Mouse (Mus musculus) cerebellum, adult 2 months (tissue): ENCODE results near the gene Unc79. TPM values are rescaled to one million over a fixed set of nuclear protein-coding genes. Genes with fewer than 3 reads are reported as not detected.

Experiments
- DNase-seq, 2 experiments: peaks; one replicate each; pipeline ENCODE4 v3.0.0; 2021
- H3K27ac ChIP-seq: fragments of 200-500 bp; 2 replicates; pipeline ENCODE4 v1.5.1; 2012; ENCODE audit warnings: low read length, control low read depth, inconsistent platforms; ENCODE audit not compliant: insufficient read depth
- H3K27me3 ChIP-seq: fragments of 200-500 bp; 2 replicates; pipeline ENCODE4 v1.6.1; 2012; ENCODE audit warnings: inconsistent platforms, mild to moderate bottlenecking, low read length, moderate library complexity; ENCODE audit not compliant: control insufficient read depth, insufficient read depth
- H3K4me1 ChIP-seq: fragments of 200-500 bp; 2 replicates; pipeline ENCODE4 v1.6.1; 2011; ENCODE audit warnings: low read length; ENCODE audit not compliant: control insufficient read depth, insufficient read depth
- H3K4me3 ChIP-seq: fragments of 200-500 bp; replicated peaks from 2 replicates; pipeline ENCODE3; 2011; ENCODE audit warnings: mild to moderate bottlenecking, low read depth, low read length, control low read depth; ENCODE audit not compliant: insufficient read depth
- CTCF ChIP-seq: fragments of 200-500 bp; IDR thresholded peaks from 2 replicates; pipeline ENCODE4 v1.5.1; 2011; ENCODE audit warnings: low read depth, mild to moderate bottlenecking, control low read depth, low read length, moderate library complexity, borderline replicate concordance; ENCODE audit not compliant: insufficient read depth
- POLR2A ChIP-seq: fragments of 200-500 bp; IDR thresholded peaks from 2 replicates; pipeline ENCODE4 v1.6.1; 2011; ENCODE audit warnings: low read length, control low read depth, borderline replicate concordance; ENCODE audit not compliant: insufficient read depth
- WGBS: fragments of 180-500 bp; shearing (Covaris S2); methylation state at CpG from one replicate; pipeline ENCODE4 v1.1.7; 2018; 5-methylcytosine and 5-hydroxymethylcytosine counted together
- polyA plus RNA-seq: library from polyadenylated mRNA; depleted of rRNA; stranded (reverse); fragments of >200 nt; gene quantifications from 2 replicates; pipeline ENCODE4 v1.2.3, GENCODE M21; 2012

The Unc79 gene
- polyA plus RNA-seq, 1 experiment, result 26.1 TPM

DNA sequence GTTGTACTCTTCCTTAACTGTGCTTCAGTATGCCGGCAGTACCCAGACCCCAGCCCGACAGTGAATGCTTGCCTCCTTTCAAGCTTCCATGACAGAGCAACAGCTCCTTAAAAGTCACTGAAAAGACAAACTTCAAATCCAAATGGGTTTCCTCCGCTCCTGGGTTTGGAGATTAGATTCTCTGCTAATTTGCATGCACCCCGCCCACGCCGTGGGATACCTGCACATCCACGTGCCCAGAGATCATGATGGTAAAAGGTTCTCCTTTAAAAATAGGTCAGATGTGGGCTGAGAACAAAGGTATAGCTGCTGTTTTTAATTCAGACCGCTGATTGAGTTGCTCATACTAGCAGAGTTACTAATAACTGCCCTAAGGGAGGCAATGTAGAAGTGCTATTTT is 210.4 kb downstream of the Unc79 start:
- Histone ChIP-seq H3K4me3 (no peak overlapping the region), H3K27ac (no peak overlapping the region), H3K27me3 (no peaks in the 10 kb centered on the region), H3K4me1 (no peaks in the 10 kb centered on the region)
- TF ChIP-seq CTCF (no peak), POLR2A (no peak)
- WGBS, result 87% methylated on average over 8 of the region's 8 CpGs
- DNase-seq, result no peak

DNA sequence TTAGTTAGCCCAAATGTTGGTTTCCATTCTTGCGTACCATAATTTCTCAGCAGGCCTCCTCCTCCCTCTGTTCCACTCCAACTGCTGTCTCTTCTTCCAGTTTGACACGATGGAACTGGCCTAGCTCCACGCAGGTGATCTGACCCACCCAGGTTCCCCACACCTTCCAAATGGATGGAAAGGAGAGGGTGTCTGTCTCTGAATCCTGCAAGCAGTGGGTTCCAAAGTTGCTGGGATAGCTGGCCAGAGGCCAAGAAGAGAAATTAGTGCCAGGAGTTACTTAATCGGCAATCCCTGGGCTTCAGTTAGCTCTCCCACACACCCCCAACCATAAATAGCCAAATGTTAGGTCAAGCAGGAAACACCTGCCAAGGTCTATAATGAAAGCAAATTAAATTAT is 212.1 kb downstream of the Unc79 start:
- H3K4me3 ChIP-seq, result no peak overlapping the region
- H3K27me3 ChIP-seq, result no peaks in the 10 kb centered on the region
- H3K4me1 ChIP-seq, result no peaks in the 10 kb centered on the region
- H3K27ac ChIP-seq, result no peak overlapping the region
- DNase-seq, result no peak
- TF ChIP-seq CTCF (no peak), POLR2A (no peak)
- 35% methylated on average over 4 of the region's 4 CpGs for WGBS

DNA sequence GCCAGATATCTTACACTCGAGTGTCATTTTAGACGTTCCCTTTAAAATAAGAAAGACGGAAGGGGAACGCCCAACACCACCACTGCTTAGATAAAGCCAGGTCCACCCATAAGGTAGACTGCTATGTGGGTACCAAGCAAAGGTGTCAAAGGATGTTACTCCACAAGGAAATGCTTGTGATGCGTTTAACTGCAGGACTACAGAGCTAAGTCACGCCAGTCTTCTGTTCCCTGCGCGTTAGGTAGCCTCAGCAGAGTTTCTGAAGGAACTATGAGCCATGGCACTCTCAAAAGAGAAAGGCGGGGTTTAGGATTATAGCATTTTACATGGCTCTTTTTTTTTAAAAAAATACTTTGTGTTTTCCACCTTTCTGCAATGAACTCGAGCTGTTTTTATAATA is 214.9 kb downstream of the Unc79 start:
- TF ChIP-seq POLR2A (no peak), CTCF (no peak)
- Histone ChIP-seq H3K27me3 (no peaks in the 10 kb centered on the region), H3K27ac (no peak overlapping the region), H3K4me3 (no peak overlapping the region), H3K4me1 (no peaks in the 10 kb centered on the region)
- 81% methylated on average over 10 of the region's 10 CpGs for WGBS
- no peak for DNase-seq

DNA sequence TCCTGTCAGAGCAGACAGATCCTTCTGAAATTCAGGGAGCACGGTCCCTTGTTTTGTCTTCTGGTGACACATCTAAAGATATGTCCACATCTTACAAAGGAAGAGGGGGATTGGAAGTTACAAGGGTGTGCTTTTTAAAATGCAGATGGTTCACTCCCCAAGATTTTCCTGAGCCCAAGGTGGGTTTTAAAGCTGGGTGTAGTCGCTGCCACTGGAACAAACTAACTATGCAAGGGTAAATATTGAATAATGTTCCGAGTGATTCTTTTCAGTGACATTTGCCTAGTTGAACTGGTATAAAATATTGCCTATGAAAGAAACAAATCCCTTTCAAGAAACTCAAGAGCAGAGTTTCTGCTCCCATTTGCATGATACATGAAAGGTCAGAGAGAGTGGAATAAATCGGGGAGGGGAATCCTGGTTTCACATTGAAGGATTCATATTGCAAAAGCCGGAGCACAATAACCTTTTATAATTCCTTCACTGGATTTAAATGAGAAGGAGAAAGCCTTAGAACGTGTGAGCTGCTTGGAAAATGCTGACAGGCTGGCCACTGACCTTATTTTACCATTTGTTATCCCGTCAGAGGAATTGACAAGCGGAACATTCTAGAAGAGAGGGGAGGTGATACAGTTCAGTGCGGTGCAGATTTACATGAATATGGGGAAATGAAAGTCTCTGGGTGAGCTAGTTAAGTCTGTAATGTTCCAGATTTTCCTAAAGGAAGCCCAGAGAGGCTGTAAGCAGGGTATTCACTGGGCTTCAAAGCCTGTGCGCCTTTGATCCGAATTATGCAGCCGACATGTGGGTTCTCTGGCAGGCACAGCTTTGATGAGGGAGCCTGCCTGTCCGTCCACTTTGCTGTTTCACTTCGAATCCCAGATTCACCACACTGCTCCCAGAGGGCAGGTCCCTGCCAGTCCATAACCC is 215.7 kb downstream of the Unc79 start:
- no peaks in the 10 kb centered on the region for H3K27me3 ChIP-seq
- 50% methylated on average over 14 of the region's 14 CpGs for WGBS
- TF ChIP-seq CTCF, result no peak
- no peak for TF ChIP-seq POLR2A
- H3K4me1 ChIP-seq, result no peaks in the 10 kb centered on the region
- H3K27ac ChIP-seq, result no peak overlapping the region
- no peak overlapping the region for H3K4me3 ChIP-seq
- no peak for DNase-seq

DNA sequence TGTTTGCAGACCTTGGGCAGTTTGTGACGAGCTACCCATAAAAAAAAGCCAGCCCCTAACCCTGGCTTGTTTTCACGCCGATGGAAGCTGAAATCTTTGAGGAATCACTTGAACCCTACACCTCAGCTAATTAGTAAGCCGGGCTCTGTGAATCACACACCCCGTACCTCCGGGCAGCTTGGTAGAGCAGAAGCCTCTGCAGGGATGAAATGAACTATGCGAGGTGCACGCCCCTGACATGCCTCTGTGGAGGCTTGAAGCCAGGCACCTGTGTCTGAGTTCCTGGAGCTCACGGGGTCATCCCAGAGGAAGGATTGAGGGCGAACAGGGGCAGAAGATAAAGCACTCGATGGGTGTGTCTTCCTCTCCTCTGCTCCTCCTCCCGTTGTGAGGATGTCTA is 220.2 kb downstream of the Unc79 start:
- DNase-seq, result no peak
- TF ChIP-seq CTCF, result no peak
- no peak for TF ChIP-seq POLR2A
- no peak overlapping the region for H3K4me3 ChIP-seq
- no peak overlapping the region for H3K27ac ChIP-seq
- whole genome bisulfite sequencing, result 81% methylated on average over 12 of the region's 12 CpGs
- H3K27me3 ChIP-seq, result no peaks in the 10 kb centered on the region
- H3K4me1 ChIP-seq, result no peaks in the 10 kb centered on the region

DNA sequence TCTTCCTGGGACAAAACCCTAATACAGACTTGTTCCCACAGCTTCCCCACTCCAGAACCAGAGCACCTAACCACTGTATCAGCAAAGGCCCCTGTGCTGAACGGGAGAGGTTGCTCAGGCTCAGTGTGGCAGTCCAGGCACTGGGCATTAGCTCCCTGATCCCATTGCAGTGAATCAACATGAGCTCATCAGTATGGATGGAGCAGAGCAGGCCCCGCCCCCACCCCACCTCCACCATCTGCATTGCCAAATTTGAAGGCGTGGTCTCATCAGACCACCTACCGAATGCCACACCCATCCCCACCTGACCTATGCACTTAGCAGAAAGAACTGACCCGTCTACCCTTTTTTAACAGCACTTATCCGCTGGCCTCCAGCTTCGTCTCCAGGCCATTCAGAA is 234.4 kb downstream of the Unc79 start:
- TF ChIP-seq POLR2A (no peak), CTCF (no peak)
- no peaks in the 10 kb centered on the region for H3K4me1 ChIP-seq
- no peak overlapping the region for H3K4me3 ChIP-seq
- H3K27me3 ChIP-seq, result no peaks in the 10 kb centered on the region
- DNase-seq, result no peak
- 61% methylated on average over 7 of the region's 7 CpGs for WGBS
- H3K27ac ChIP-seq, result no peak overlapping the region

DNA sequence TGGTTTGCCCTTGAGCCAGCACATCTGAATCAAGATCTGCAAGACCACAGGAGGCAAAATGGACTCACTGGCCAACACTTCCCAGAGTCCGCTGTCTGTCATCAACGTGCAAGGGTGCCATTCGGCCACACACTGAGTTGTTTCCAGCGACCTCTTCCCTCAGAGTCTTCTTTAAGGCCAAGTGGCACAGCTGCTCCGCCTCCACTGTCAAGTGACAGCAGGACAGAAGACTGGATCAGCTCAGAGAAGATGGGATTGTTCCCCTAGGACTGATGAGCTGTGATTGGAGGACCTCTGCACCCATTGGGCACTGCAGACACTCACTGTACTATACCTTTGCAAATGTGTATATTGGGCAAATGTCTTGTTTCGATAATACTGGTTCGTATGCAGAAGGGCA is 238.4 kb downstream of the Unc79 start:
- H3K27ac ChIP-seq, result no peak overlapping the region
- no peak for DNase-seq
- no peak overlapping the region for H3K4me3 ChIP-seq
- no peak for TF ChIP-seq POLR2A
- no peaks in the 10 kb centered on the region for H3K27me3 ChIP-seq
- H3K4me1 ChIP-seq, result peaks cover 11% of the 10 kb centered on the region
- WGBS, result 70% methylated on average over 7 of the region's 7 CpGs

DNA sequence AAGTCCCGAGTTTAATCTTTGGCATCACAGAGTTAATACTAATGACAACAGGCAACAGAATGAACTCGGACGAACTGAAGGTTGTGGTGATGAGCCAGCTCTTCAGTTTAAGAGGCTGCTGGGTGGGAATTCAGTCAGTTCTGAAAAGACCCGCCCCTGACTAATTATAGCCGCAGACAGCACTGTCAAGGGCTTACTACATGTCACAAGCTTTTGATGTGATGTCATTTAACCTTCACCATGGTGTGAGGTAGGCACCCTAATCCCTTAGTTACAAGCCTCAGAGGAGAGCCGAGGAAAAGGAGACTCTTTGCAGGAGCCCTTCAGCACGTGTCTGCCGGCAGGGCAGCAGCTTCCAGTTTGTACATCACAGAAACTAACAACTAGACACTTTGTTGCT is 239.6 kb downstream of the Unc79 start:
- H3K4me3 ChIP-seq, result no peak overlapping the region
- WGBS, result 86% methylated on average over 8 of the region's 8 CpGs
- H3K4me1 ChIP-seq, result peaks cover 15% of the 10 kb centered on the region
- no peaks in the 10 kb centered on the region for H3K27me3 ChIP-seq
- TF ChIP-seq CTCF (no peak), POLR2A (no peak)
- no peak overlapping the region for H3K27ac ChIP-seq
- DNase-seq, result no peak
